Mouse (Mus musculus) myocyte (in vitro differentiated cells): ENCODE data around the gene Tpo. TPM values are rescaled to one million over a fixed set of nuclear protein-coding genes. Genes with fewer than 3 reads are reported as not detected.
A peak's percentile ranks its signal among the peaks of the same experiment; 100 is the strongest.

Experiments
- H3K27me3 ChIP-seq: one replicate; pipeline ENCODE4 v1.6.1; 2011; ENCODE audit not compliant: control insufficient read depth, insufficient read depth, insufficient read length
- H3K36me3 ChIP-seq: one replicate; pipeline ENCODE4 v1.6.1; 2011; ENCODE audit not compliant: control insufficient read depth, insufficient read depth
- H3K4me2 ChIP-seq: one replicate; pipeline ENCODE4 v1.6.1; 2011; ENCODE audit warnings: low read depth, control low read depth
- H3K4me3 ChIP-seq: one replicate; pipeline ENCODE4 v1.5.1; 2011; ENCODE audit warnings: mild to moderate bottlenecking, control low read depth, moderate library complexity
- H3K79me2 ChIP-seq: one replicate; pipeline ENCODE4 v1.6.1; 2011; ENCODE audit not compliant: control insufficient read depth, insufficient read depth
- H3ac ChIP-seq: one replicate; pipeline ENCODE4 v1.6.1; 2011; ENCODE audit not compliant: control insufficient read depth, insufficient read length
- CEBPB ChIP-seq: IDR thresholded peaks from 2 replicates; pipeline ENCODE4 v1.6.1; 2011; ENCODE audit warnings: mild to moderate bottlenecking, moderate library complexity; ENCODE audit not compliant: poor library complexity, insufficient read depth, severe bottlenecking
- E2F4 ChIP-seq: IDR thresholded peaks from one replicate; pipeline ENCODE4 v1.6.1; 2011; ENCODE audit warnings: mild to moderate bottlenecking, control low read depth, moderate library complexity; ENCODE audit not compliant: insufficient read depth
- MAX ChIP-seq: IDR thresholded peaks from one replicate; pipeline ENCODE4 v1.6.1; 2011; ENCODE audit warnings: low read depth, mild to moderate bottlenecking, control low read depth
- MYOD1 ChIP-seq, 3 experiments: IDR thresholded peaks; one replicate each; pipeline ENCODE4 v1.6.1; 2011; ENCODE audit warnings: control low read depth in 2 of 3, low read depth in 2 of 3, mild to moderate bottlenecking in 2 of 3, moderate library complexity in 1 of 3; ENCODE audit not compliant: insufficient read length in 2 of 3, control insufficient read depth in 1 of 3
- MYOG ChIP-seq, 3 experiments: IDR thresholded peaks; one replicate each; pipeline ENCODE4 v1.6.1; 2011; ENCODE audit warnings: control low read depth in 2 of 3, low read depth in 2 of 3, mild to moderate bottlenecking in 2 of 3; ENCODE audit not compliant: insufficient read length in 2 of 3, control insufficient read depth in 1 of 3, insufficient read depth in 1 of 3
- POLR2A ChIP-seq: IDR thresholded peaks from one replicate; pipeline ENCODE4 v1.6.1; 2011; ENCODE audit warnings: low read depth, mild to moderate bottlenecking, control low read depth, moderate library complexity; ENCODE audit not compliant: insufficient read length
- POLR2AphosphoS2 ChIP-seq: IDR thresholded peaks from one replicate; pipeline ENCODE4 v1.6.1; 2011; ENCODE audit warnings: low read depth, control low read depth; ENCODE audit not compliant: insufficient read length
- REST ChIP-seq: IDR thresholded peaks from one replicate; pipeline ENCODE4 v1.6.1; 2011; ENCODE audit warnings: mild to moderate bottlenecking, control low read depth, moderate library complexity; ENCODE audit not compliant: insufficient read depth, insufficient read length
- SRF ChIP-seq: IDR thresholded peaks from one replicate; pipeline ENCODE4 v1.6.1; 2011; ENCODE audit warnings: low read depth; ENCODE audit not compliant: control insufficient read depth, insufficient read length
- TCF12 ChIP-seq: IDR thresholded peaks from one replicate; pipeline ENCODE4 v1.6.1; 2011; ENCODE audit warnings: mild to moderate bottlenecking, control low read depth; ENCODE audit not compliant: poor library complexity, insufficient read depth, severe bottlenecking
- TCF3 ChIP-seq: IDR thresholded peaks from one replicate; pipeline ENCODE4 v1.6.1; 2011; ENCODE audit warnings: low read depth, control low read depth; ENCODE audit not compliant: insufficient read length
- USF1 ChIP-seq: IDR thresholded peaks from one replicate; pipeline ENCODE4 v1.6.1; 2011; ENCODE audit warnings: low read depth, mild to moderate bottlenecking, control low read depth, moderate library complexity
- polyA plus RNA-seq: library from polyadenylated mRNA; unstranded; fragments of >200 nt; fragmentation: generic; extraction: Trizol; gene quantifications from one replicate; pipeline ENCODE4 v1.2.1, GENCODE M21; 2012; ENCODE audit warnings: missing spikeins

The Tpo gene
- polyA plus RNA-seq, 1 experiment, result not detected

- Histone ChIP-seq H3K36me3 (no peaks in the 10 kb centered on the region), H3K4me3 (no peak overlapping the region), H3K79me2 (no peaks in the 10 kb centered on the region), H3ac (no peak overlapping the region), H3K4me2 (peak overlapping the region; percentile 3), H3K27me3 (no peaks in the 10 kb centered on the region)
- no peak for TF ChIP-seq CEBPB
- TF ChIP-seq TCF12, result no peak
These were observed 96.4 kb downstream of the Tpo start for GRCm38 (mm10) chr12:30035841-30036568.

- H3ac ChIP-seq, result no peak overlapping the region
- no peak for TF ChIP-seq SRF
- no peak for TF ChIP-seq CEBPB
- no peak for TF ChIP-seq POLR2AphosphoS2
- no peak overlapping the region for H3K4me3 ChIP-seq
- H3K79me2 ChIP-seq, result no peaks in the 10 kb centered on the region
- H3K36me3 ChIP-seq, result no peaks in the 10 kb centered on the region
- peak overlapping the region; percentile 3 for H3K4me2 ChIP-seq
- no peaks in the 10 kb centered on the region for H3K27me3 ChIP-seq
These were observed 97.0 kb downstream of the Tpo start for GRCm38 (mm10) chr12:30035406-30035805.

- no peaks in the 10 kb centered on the region for H3K79me2 ChIP-seq
- TF ChIP-seq CEBPB, result no peak
- no peak for TF ChIP-seq USF1
- no peak for TF ChIP-seq E2F4
- no peak overlapping the region for H3K4me3 ChIP-seq
- H3K36me3 ChIP-seq, result no peaks in the 10 kb centered on the region
- no peak overlapping the region for H3K4me2 ChIP-seq
- H3K27me3 ChIP-seq, result no peaks in the 10 kb centered on the region
- no peak overlapping the region for H3ac ChIP-seq
These were observed 97.7 kb downstream of the Tpo start for GRCm38 (mm10) chr12:30034681-30035080.

- Histone ChIP-seq H3ac (no peak overlapping the region), H3K36me3 (no peaks in the 10 kb centered on the region)
- TF ChIP-seq CEBPB (no peak), TCF12 (no peak), MAX (no peak), SRF (no peak), USF1 (no peak), MYOD1 (IDR thresholded peaks at IDR 0.05; ENCODE audit: control insufficient read depth in 1 of 3, insufficient read length in 2 of 3, low read depth in 2 of 3) (no peak), POLR2AphosphoS2 (no peak), REST (no peak), E2F4 (no peak), TCF3 (no peak), POLR2A (no peak), MYOG (IDR thresholded peaks at IDR 0.05; ENCODE audit: control insufficient read depth in 1 of 3, insufficient read depth in 1 of 3, insufficient read length in 2 of 3, low read depth in 2 of 3) (no peak)
These were observed 101.9 kb downstream of the Tpo start for GRCm38 (mm10) chr12:30030571-30030970.

GRCm38 (mm10) chr12:30029111-30029510, 103.3 kb downstream of the Tpo start:
- H3K27me3 ChIP-seq, result no peaks in the 10 kb centered on the region
- H3K79me2 ChIP-seq, result no peaks in the 10 kb centered on the region
- no peak overlapping the region for H3K4me3 ChIP-seq
- H3ac ChIP-seq, result no peak overlapping the region
- TF ChIP-seq CEBPB, result no peak
- TF ChIP-seq USF1, result no peak
- TF ChIP-seq MYOD1 (IDR thresholded peaks at IDR 0.05; ENCODE audit: control insufficient read depth in 1 of 3, insufficient read length in 2 of 3, low read depth in 2 of 3), result no peak
- no peak for TF ChIP-seq POLR2AphosphoS2
- no peak for TF ChIP-seq E2F4
- TF ChIP-seq REST, result no peak
- TF ChIP-seq MAX, result no peak
- TF ChIP-seq SRF, result no peak
- no peak for TF ChIP-seq TCF12
- no peak for TF ChIP-seq MYOG (IDR thresholded peaks at IDR 0.05; ENCODE audit: control insufficient read depth in 1 of 3, insufficient read depth in 1 of 3, insufficient read length in 2 of 3, low read depth in 2 of 3)
- no peak for TF ChIP-seq POLR2A
- TF ChIP-seq TCF3, result no peak
- no peak overlapping the region for H3K4me2 ChIP-seq
- H3K36me3 ChIP-seq, result no peaks in the 10 kb centered on the region

More at GRCm38 (mm10) chr12:30030571-30030970, 101.9 kb downstream of the Tpo start:
- H3K79me2 ChIP-seq, result no peaks in the 10 kb centered on the region
- H3K4me2 ChIP-seq, result no peak overlapping the region
- no peak overlapping the region for H3K4me3 ChIP-seq
- no peaks in the 10 kb centered on the region for H3K27me3 ChIP-seq
